Mouse (Mus musculus) lung, adult 2 months (tissue): ENCODE data around the gene Afap1l2.

Experiments
- CTCF ChIP-seq: fragments of 200-500 bp; IDR thresholded peaks from 2 replicates; pipeline ENCODE4 v1.5.1; 2011; ENCODE audit warnings: mild to moderate bottlenecking, low read length, control low read depth; ENCODE audit not compliant: insufficient read depth
- POLR2A ChIP-seq: fragments of 200-500 bp; IDR thresholded peaks from 2 replicates; pipeline ENCODE4 v1.6.1; 2011; ENCODE audit warnings: low read depth, mild to moderate bottlenecking, control low read depth, low read length, borderline replicate concordance; ENCODE audit errors: extremely low read depth

DNA sequence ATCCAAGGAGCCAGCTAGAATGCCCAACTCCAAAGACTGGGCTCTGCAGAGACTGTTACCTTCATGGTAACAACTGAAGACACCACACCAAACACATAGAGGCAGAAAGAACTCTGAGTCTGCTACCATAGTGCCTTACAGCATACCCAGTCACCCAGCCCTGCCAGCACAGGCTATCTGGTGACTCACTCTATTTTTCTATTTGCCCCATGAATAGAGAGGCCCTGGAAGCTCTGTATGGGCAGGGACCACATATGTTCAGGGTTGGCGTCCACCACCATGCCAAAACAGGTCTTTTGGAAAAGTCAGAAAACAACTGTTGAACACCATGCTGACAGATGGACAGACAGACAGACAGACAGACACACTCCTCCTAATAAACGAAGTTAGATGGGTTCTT lies 49.0 kb downstream of the Afap1l2 start:
- no peak for TF ChIP-seq CTCF
- TF ChIP-seq POLR2A: no peak
